Mouse (Mus musculus) myocyte (in vitro differentiated cells): ENCODE measurements around the gene Acbd6. TPM values are rescaled to one million over a fixed set of nuclear protein-coding genes. Genes with fewer than 3 reads are reported as not detected.

ENCODE experiments used
- H3K27me3 ChIP-seq: one replicate; pipeline ENCODE4 v1.6.1; 2011; ENCODE audit not compliant: control insufficient read depth, insufficient read depth, insufficient read length
- H3K36me3 ChIP-seq: one replicate; pipeline ENCODE4 v1.6.1; 2011; ENCODE audit not compliant: control insufficient read depth, insufficient read depth
- H3K4me2 ChIP-seq: one replicate; pipeline ENCODE4 v1.6.1; 2011; ENCODE audit warnings: low read depth, control low read depth
- H3K4me3 ChIP-seq: one replicate; pipeline ENCODE4 v1.5.1; 2011; ENCODE audit warnings: mild to moderate bottlenecking, control low read depth, moderate library complexity
- H3K79me2 ChIP-seq: one replicate; pipeline ENCODE4 v1.6.1; 2011; ENCODE audit not compliant: control insufficient read depth, insufficient read depth
- H3ac ChIP-seq: one replicate; pipeline ENCODE4 v1.6.1; 2011; ENCODE audit not compliant: control insufficient read depth, insufficient read length
- CEBPB ChIP-seq: IDR thresholded peaks from 2 replicates; pipeline ENCODE4 v1.6.1; 2011; ENCODE audit warnings: mild to moderate bottlenecking, moderate library complexity; ENCODE audit not compliant: poor library complexity, insufficient read depth, severe bottlenecking
- E2F4 ChIP-seq: IDR thresholded peaks from one replicate; pipeline ENCODE4 v1.6.1; 2011; ENCODE audit warnings: mild to moderate bottlenecking, control low read depth, moderate library complexity; ENCODE audit not compliant: insufficient read depth
- MAX ChIP-seq: IDR thresholded peaks from one replicate; pipeline ENCODE4 v1.6.1; 2011; ENCODE audit warnings: low read depth, mild to moderate bottlenecking, control low read depth
- MYOD1 ChIP-seq, 3 experiments: IDR thresholded peaks; one replicate each; pipeline ENCODE4 v1.6.1; 2011; ENCODE audit warnings: control low read depth in 2 of 3, low read depth in 2 of 3, mild to moderate bottlenecking in 2 of 3, moderate library complexity in 1 of 3; ENCODE audit not compliant: insufficient read length in 2 of 3, control insufficient read depth in 1 of 3
- MYOG ChIP-seq, 3 experiments: IDR thresholded peaks; one replicate each; pipeline ENCODE4 v1.6.1; 2011; ENCODE audit warnings: control low read depth in 2 of 3, low read depth in 2 of 3, mild to moderate bottlenecking in 2 of 3; ENCODE audit not compliant: insufficient read length in 2 of 3, control insufficient read depth in 1 of 3, insufficient read depth in 1 of 3
- POLR2A ChIP-seq: IDR thresholded peaks from one replicate; pipeline ENCODE4 v1.6.1; 2011; ENCODE audit warnings: low read depth, mild to moderate bottlenecking, control low read depth, moderate library complexity; ENCODE audit not compliant: insufficient read length
- POLR2AphosphoS2 ChIP-seq: IDR thresholded peaks from one replicate; pipeline ENCODE4 v1.6.1; 2011; ENCODE audit warnings: low read depth, control low read depth; ENCODE audit not compliant: insufficient read length
- REST ChIP-seq: IDR thresholded peaks from one replicate; pipeline ENCODE4 v1.6.1; 2011; ENCODE audit warnings: mild to moderate bottlenecking, control low read depth, moderate library complexity; ENCODE audit not compliant: insufficient read depth, insufficient read length
- SRF ChIP-seq: IDR thresholded peaks from one replicate; pipeline ENCODE4 v1.6.1; 2011; ENCODE audit warnings: low read depth; ENCODE audit not compliant: control insufficient read depth, insufficient read length
- TCF12 ChIP-seq: IDR thresholded peaks from one replicate; pipeline ENCODE4 v1.6.1; 2011; ENCODE audit warnings: mild to moderate bottlenecking, control low read depth; ENCODE audit not compliant: poor library complexity, insufficient read depth, severe bottlenecking
- TCF3 ChIP-seq: IDR thresholded peaks from one replicate; pipeline ENCODE4 v1.6.1; 2011; ENCODE audit warnings: low read depth, control low read depth; ENCODE audit not compliant: insufficient read length
- USF1 ChIP-seq: IDR thresholded peaks from one replicate; pipeline ENCODE4 v1.6.1; 2011; ENCODE audit warnings: low read depth, mild to moderate bottlenecking, control low read depth, moderate library complexity
- polyA plus RNA-seq: library from polyadenylated mRNA; unstranded; fragments of >200 nt; fragmentation: generic; extraction: Trizol; gene quantifications from one replicate; pipeline ENCODE4 v1.2.1, GENCODE M21; 2012; ENCODE audit warnings: missing spikeins

The Acbd6 gene
- polyA plus RNA-seq, 1 experiment: 124 TPM

- Histone ChIP-seq H3K36me3 (no peaks in the 10 kb centered on the region), H3K4me3 (no peak overlapping the region), H3K4me2 (no peak overlapping the region), H3K79me2 (no peaks in the 10 kb centered on the region), H3ac (no peak overlapping the region), H3K27me3 (no peaks in the 10 kb centered on the region)
- TF ChIP-seq TCF3 (no peak), MAX (no peak), CEBPB (no peak), E2F4 (no peak), TCF12 (no peak), USF1 (no peak), MYOG (IDR thresholded peaks at IDR 0.05; ENCODE audit: control insufficient read depth in 1 of 3, insufficient read depth in 1 of 3, insufficient read length in 2 of 3, low read depth in 2 of 3) (no peak), REST (no peak), SRF (no peak), MYOD1 (IDR thresholded peaks at IDR 0.05; ENCODE audit: control insufficient read depth in 1 of 3, insufficient read length in 2 of 3, low read depth in 2 of 3) (no peak), POLR2A (no peak), POLR2AphosphoS2 (no peak)
Measured at GRCm38 (mm10) chr1:155692230-155692629, 134.3 kb downstream of the Acbd6 start.

GRCm38 (mm10) chr1:155693026-155693425 is 135.1 kb downstream of the Acbd6 start:
- no peak overlapping the region for H3ac ChIP-seq
- H3K4me2 ChIP-seq: no peak overlapping the region
- H3K4me3 ChIP-seq: no peak overlapping the region
- no peaks in the 10 kb centered on the region for H3K79me2 ChIP-seq
- TF ChIP-seq TCF12 (no peak), MYOD1 (IDR thresholded peaks at IDR 0.05; ENCODE audit: control insufficient read depth in 1 of 3, insufficient read length in 2 of 3, low read depth in 2 of 3) (no peak), E2F4 (no peak), POLR2A (no peak), SRF (no peak)
- H3K27me3 ChIP-seq: no peaks in the 10 kb centered on the region
- no peaks in the 10 kb centered on the region for H3K36me3 ChIP-seq

- no peak overlapping the region for H3K4me2 ChIP-seq
- no peak overlapping the region for H3ac ChIP-seq
- H3K27me3 ChIP-seq: no peaks in the 10 kb centered on the region
- H3K36me3 ChIP-seq: no peaks in the 10 kb centered on the region
- H3K4me3 ChIP-seq: no peak overlapping the region
- no peaks in the 10 kb centered on the region for H3K79me2 ChIP-seq
- TF ChIP-seq E2F4 (no peak), MAX (no peak), TCF3 (no peak), REST (no peak), SRF (no peak), USF1 (no peak), MYOD1 (IDR thresholded peaks at IDR 0.05; ENCODE audit: control insufficient read depth in 1 of 3, insufficient read length in 2 of 3, low read depth in 2 of 3) (no peak), TCF12 (no peak), POLR2A (no peak), POLR2AphosphoS2 (no peak), CEBPB (no peak)
Measured at GRCm38 (mm10) chr1:155693443-155693842, 135.5 kb downstream of the Acbd6 start.

GRCm38 (mm10) chr1:155698373-155699159 is 140.6 kb downstream of the Acbd6 start:
- Histone ChIP-seq H3ac (no peak overlapping the region), H3K4me2 (no peak overlapping the region), H3K79me2 (no peaks in the 10 kb centered on the region), H3K27me3 (no peaks in the 10 kb centered on the region), H3K4me3 (no peak overlapping the region), H3K36me3 (no peaks in the 10 kb centered on the region)
- no peak for TF ChIP-seq REST
- no peak for TF ChIP-seq TCF3
- TF ChIP-seq USF1: no peak
- peak in 1 of 3 experiments; percentile 27 for TF ChIP-seq MYOD1 (IDR thresholded peaks at IDR 0.05; ENCODE audit: control insufficient read depth in 1 of 3, insufficient read length in 2 of 3, low read depth in 2 of 3)
- peak in 2 of 3 experiments; percentile 8 to 19 for TF ChIP-seq MYOG (IDR thresholded peaks at IDR 0.05; ENCODE audit: control insufficient read depth in 1 of 3, insufficient read depth in 1 of 3, insufficient read length in 2 of 3, low read depth in 2 of 3)

GRCm38 (mm10) chr1:155700886-155701285 is 143.0 kb downstream of the Acbd6 start:
- H3K4me3 ChIP-seq: no peak overlapping the region
- H3K4me2 ChIP-seq: no peak overlapping the region
- H3K27me3 ChIP-seq: no peaks in the 10 kb centered on the region
- H3ac ChIP-seq: no peak overlapping the region
- H3K36me3 ChIP-seq: no peaks in the 10 kb centered on the region
- TF ChIP-seq USF1: no peak
- TF ChIP-seq MYOD1 (IDR thresholded peaks at IDR 0.05; ENCODE audit: control insufficient read depth in 1 of 3, insufficient read length in 2 of 3, low read depth in 2 of 3): no peak
- TF ChIP-seq CEBPB: no peak
- no peak for TF ChIP-seq E2F4
- no peak for TF ChIP-seq MYOG (IDR thresholded peaks at IDR 0.05; ENCODE audit: control insufficient read depth in 1 of 3, insufficient read depth in 1 of 3, insufficient read length in 2 of 3, low read depth in 2 of 3)
- TF ChIP-seq SRF: no peak
- no peak for TF ChIP-seq REST
- no peak for TF ChIP-seq POLR2AphosphoS2
- TF ChIP-seq POLR2A: no peak
- TF ChIP-seq TCF3: no peak
- no peak for TF ChIP-seq TCF12
- TF ChIP-seq MAX: no peak
- H3K79me2 ChIP-seq: no peaks in the 10 kb centered on the region
